Mouse (Mus musculus) megakaryocyte progenitor cell, adult 5-6 weeks (primary cell): ENCODE measurements around the gene Gtf2h3. TPM values are rescaled to one million over a fixed set of nuclear protein-coding genes. Genes with fewer than 3 reads are reported as not detected.
"Not testable (repeated sequence)": the region's sequence is repeated elsewhere in the genome, so short reads cannot be mapped to it uniquely, and the experiment has no call there.

Source experiments
- ATAC-seq: replicated peaks from 2 replicates; pipeline ENCODE4 v1.8.0; 2016; ENCODE audit warnings: mild to moderate bottlenecking, moderate TSS enrichment, inconsistent platforms; ENCODE audit not compliant: poor library complexity
- total RNA-seq, 2 experiments: library from RNA; stranded (forward) in 1 of 2; stranded (reverse) in 1 of 2; fragments of 157-497, 149-512 nt in 1 of 2; fragments of 200-1000 nt in 1 of 2; gene quantifications; 2 replicates each; pipeline versions ENCODE4 v1.2.3 to v1.2.4; 2015 to 2017

The Gtf2h3 gene
- 13.8 and 16.2 TPM in 2 replicates for total RNA-seq (2015)
- 29.7 and 37.5 TPM in 2 replicates for total RNA-seq (2017)

GRCm38 (mm10) chr5:124578633-124579317 is at the start of gene Gtf2h3, which contains the start of gene Eif2b1:
TSS of gene Gtf2h3 (plus strand) at chr5:124579140.
TSS of gene Eif2b1 (minus strand) at chr5:124579131.
- ATAC-seq = peak; percentile 99

DNA sequence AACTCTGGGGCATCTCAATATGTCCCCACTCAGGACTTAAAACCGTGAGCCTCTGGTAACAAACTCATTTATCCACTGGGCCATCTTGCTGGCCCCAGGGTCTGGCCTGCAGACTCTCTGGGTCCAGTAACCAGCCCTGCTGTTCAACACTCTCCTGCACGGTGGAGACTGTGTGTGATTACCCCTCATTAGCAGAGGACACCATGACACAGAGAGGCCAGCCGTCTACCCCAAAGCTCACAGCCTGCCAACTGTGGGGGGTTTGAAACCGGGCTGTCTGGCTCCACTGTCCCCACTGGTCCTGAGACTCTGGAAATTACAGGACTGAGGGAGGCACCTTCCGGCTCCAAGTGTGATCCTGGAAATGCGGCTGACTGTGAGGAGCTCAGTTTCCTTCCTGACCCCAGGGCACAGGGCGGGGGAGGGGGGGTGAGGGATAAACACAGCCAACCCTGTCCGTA is 49.7 kb upstream of the Gtf2h3 start:
- no peak for ATAC-seq

- peak; percentile 59 for ATAC-seq
These were observed 49.2 kb upstream of the Gtf2h3 start for GRCm38 (mm10) chr5:124529697-124530096.

- ATAC-seq = peak; percentile 54
These were observed 48.0 kb upstream of the Gtf2h3 start, which contains the start of gene Rilpl1 for GRCm38 (mm10) chr5:124530655-124531582. TSS of gene Rilpl1 (minus strand) at chr5:124531391.

DNA sequence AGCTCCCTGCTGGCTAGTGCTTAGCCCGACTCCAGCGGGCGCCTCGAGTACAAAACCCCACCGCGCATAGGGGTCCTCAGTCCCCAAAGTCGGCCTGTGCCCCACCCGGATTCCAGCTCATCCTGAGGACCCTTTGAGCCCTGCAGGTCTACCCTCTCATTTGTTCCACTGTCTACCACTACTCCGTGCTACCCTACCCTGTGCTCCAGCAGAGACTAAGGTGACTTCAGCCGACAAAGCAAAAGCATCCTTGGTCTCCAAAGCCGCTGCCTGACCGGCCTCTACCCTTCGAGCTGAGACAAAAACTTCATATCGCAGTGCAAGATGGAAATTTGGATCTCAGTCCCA is 47.4 kb upstream of the Gtf2h3 start:
- ATAC-seq = no peak

DNA sequence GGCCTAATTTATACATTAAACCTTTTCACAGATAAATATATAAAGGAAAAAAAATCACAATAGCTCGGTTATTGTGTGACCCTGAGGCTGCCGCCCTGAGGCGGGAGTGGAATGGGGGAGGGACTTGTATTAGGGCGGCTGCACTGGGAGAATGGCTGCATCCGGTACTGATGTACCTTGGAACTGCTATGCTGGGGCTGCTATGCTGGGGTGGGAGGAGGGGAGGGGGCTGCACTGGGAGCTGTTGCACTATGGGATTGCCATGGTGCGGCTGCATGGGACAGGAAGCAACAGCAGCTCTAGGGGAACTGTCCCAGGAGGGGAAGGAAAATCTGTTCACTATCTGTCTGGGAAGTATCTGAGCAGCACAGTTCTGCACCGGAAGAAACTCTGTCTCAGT is 46.5 kb upstream of the Gtf2h3 start:
- no peak for ATAC-seq

DNA sequence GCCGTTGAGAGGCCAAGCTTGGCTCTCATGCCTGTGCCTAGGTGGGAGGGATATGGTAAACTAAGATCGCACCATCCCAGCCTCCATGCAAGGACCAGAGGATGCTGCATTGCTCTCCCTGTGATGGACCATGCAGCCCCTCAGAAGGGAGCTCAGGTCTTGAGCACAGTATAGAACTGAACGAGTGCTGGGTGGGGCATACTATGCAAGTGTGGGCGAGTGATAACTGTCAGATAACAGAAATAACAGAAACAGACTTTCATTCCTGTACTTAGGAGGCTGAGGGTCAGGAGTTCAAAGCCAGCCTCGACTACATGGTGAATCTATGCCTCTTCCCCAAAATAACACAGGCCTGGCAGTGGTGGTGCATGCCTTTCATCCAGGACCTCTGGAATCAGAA is 43.9 kb upstream of the Gtf2h3 start:
- ATAC-seq = no peak

DNA sequence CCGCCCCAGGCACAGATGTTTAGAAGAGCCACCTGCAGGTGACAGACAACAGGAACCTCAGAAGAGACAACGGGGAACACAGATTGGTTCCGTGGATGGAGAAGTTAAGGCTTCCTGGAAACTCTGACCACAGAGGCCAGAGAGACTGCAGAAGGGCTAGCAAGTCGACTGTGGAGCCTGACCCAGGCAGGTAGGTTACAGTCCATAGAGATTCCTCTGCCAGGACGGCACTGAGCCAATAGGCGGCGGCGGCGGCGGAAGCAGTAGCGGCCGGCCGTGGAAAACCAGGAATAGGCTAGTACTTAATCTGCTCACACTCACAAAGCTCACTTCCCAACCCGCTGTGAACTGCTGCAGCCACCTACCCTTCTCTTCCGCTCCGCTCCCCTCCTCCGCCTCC is 42.2 kb upstream of the Gtf2h3 start:
- ATAC-seq = 0 out of 2 replicates have a peak, but pooled peaks have one; percentile 5

DNA sequence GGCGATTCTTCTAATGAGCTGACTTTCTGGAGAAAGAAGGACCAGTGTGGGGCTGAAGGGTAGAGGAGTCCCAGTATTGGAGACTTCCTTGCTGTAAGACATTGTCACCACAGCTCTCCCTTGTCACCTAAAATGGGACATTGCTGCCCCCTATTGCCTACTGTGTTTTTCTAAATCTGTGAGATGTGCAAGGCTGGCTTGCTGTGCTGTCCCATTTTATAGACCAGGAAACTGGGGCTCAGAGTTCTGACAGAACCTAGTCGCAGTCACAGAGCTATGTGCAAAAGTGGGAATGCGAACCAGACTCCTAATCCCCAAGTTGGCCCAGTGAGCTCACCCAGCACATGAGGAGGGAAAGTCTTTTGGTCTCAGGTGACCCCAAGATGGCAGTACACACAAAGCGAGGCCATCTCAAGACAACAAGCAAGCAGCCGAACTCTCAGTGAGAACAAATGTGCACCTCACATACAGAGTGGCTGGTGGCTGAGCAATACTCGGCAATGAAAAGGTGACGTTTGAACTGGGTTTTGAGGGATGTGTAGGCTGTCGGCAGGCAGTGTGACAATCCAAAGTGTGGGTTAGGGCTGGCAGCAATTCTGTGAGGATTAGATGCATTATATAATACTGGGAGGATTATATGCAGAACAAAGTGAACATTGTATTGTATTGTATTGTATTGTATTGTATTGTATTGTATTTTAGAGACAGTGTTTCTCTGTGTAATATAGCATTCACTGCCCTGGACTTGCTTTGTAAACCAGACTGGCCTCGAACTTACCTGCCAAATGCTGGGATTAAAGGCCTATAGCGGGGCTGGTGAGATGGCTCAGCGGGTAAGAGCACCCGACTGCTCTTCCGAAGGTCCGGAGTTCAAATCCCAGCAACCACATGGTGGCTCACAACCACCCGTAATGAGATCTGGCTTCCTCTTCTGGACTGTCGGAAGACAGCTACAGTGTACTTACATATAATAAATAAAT is 39.8 kb upstream of the Gtf2h3 start:
- ATAC-seq = peak; percentile 47

- ATAC-seq = no peak
These were observed 39.0 kb upstream of the Gtf2h3 start for GRCm38 (mm10) chr5:124539905-124540304.

DNA sequence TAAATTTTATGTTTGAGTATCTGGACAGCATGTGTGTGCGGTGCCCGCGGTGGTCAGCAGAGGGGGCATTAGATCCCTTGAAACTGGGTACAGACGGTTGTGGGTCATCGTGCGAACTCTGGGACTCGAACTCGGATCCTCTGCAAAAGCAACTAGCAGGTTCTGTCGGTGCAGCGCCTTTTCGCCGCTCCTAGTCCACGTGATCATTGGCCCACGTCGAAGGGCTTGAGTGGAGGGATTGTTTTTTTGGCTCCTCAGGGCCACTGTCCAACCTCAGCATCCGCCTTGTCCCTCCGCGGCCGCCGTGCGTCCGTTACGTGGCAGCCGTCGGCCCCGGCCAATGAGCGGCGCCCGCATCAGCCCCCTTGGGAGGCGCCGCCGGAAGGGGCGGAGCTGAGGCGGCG is 38.6 kb upstream of the Gtf2h3 start, which contains the start of gene Tmed2:
Tmed2 (plus strand) TSS at position 313 of the 404 bp plus-strand sequence.
- ATAC-seq = peak; percentile 95

- ATAC-seq = peak; percentile 38
These were observed 37.9 kb upstream of the Gtf2h3 start for GRCm38 (mm10) chr5:124540905-124541601.

DNA sequence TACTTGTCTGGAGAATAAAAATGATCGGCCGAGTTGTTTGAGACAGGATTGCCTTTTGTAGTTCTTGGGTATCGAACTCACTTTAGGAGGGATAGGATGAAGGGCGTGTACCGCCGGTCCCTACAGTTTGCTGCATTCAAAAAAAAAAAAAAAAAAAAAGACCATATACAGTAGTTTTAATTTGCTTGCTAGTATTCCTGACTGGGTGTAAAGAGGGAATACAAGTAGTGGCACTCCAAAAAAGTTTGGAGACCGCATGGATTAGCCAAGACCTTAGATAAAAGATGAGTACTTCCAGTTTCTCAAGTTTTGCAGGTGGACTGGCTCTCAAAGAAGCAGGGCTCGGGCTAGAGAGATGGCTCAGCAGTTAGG is 37.4 kb upstream of the Gtf2h3 start:
- ATAC-seq = no peak

DNA sequence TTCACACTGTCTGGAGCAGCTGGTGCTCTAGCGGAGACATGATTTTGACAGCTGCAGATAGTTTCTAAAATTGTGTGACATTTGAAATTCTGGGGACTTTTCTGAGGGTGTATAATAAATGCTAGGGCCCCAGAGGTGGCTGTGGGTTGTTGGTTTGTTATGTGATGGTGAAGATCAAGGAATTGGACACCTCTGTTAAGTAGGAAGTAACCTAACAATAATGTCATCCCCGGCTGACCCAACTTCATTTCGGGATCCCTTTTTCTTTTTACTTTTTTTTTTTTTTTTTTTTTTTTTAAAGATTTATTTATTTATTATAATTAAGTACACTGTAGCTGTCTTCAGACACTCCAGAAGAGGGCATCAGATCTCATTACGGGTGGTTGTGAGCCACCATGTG is 28.2 kb upstream of the Gtf2h3 start:
- not testable (repeated sequence) for ATAC-seq

- not testable (repeated sequence) for ATAC-seq
These were observed 27.4 kb upstream of the Gtf2h3 start for GRCm38 (mm10) chr5:124551349-124552093.

GRCm38 (mm10) chr5:124552094-124552472 is 26.9 kb upstream of the Gtf2h3 start:
- no peak for ATAC-seq

- ATAC-seq = peak; percentile 97
These were observed 26.2 kb upstream of the Gtf2h3 start, which contains the start of gene Ddx55 for GRCm38 (mm10) chr5:124552558-124553307. TSS of gene Ddx55 (plus strand) at chr5:124552864.

DNA sequence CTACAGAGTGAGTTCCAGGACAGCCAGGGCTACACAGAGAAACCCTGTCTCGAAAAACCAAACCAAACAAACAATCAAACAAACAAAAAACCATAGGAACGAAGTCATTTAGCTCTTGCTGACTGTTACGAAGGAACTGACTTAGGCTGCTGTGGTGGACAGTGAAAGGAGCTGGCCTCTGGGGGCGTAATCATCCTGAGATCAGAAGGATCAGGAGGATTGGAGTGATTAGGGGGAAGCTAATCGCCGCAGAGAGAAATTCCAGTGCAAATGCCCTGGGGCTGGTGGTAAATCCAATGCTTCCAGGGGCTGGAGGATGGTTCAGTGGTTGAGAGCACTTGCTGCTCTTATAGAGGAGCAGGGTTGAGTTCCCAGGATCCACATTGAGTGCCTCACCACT is 25.3 kb upstream of the Gtf2h3 start:
- ATAC-seq = no peak
